Mouse (Mus musculus) myocyte (in vitro differentiated cells): ENCODE results near the gene Nckap1.

ENCODE experiments used
- CEBPB ChIP-seq: IDR thresholded peaks from 2 replicates; pipeline ENCODE4 v1.6.1; 2011; ENCODE audit warnings: mild to moderate bottlenecking, moderate library complexity; ENCODE audit not compliant: poor library complexity, insufficient read depth, severe bottlenecking
- MYOD1 ChIP-seq, 3 experiments: IDR thresholded peaks; one replicate each; pipeline ENCODE4 v1.6.1; 2011; ENCODE audit warnings: control low read depth in 2 of 3, low read depth in 2 of 3, mild to moderate bottlenecking in 2 of 3, moderate library complexity in 1 of 3; ENCODE audit not compliant: insufficient read length in 2 of 3, control insufficient read depth in 1 of 3
- POLR2A ChIP-seq: IDR thresholded peaks from one replicate; pipeline ENCODE4 v1.6.1; 2011; ENCODE audit warnings: low read depth, mild to moderate bottlenecking, control low read depth, moderate library complexity; ENCODE audit not compliant: insufficient read length
- POLR2AphosphoS2 ChIP-seq: IDR thresholded peaks from one replicate; pipeline ENCODE4 v1.6.1; 2011; ENCODE audit warnings: low read depth, control low read depth; ENCODE audit not compliant: insufficient read length
- TCF12 ChIP-seq: IDR thresholded peaks from one replicate; pipeline ENCODE4 v1.6.1; 2011; ENCODE audit warnings: mild to moderate bottlenecking, control low read depth; ENCODE audit not compliant: poor library complexity, insufficient read depth, severe bottlenecking
- USF1 ChIP-seq: IDR thresholded peaks from one replicate; pipeline ENCODE4 v1.6.1; 2011; ENCODE audit warnings: low read depth, mild to moderate bottlenecking, control low read depth, moderate library complexity

DNA sequence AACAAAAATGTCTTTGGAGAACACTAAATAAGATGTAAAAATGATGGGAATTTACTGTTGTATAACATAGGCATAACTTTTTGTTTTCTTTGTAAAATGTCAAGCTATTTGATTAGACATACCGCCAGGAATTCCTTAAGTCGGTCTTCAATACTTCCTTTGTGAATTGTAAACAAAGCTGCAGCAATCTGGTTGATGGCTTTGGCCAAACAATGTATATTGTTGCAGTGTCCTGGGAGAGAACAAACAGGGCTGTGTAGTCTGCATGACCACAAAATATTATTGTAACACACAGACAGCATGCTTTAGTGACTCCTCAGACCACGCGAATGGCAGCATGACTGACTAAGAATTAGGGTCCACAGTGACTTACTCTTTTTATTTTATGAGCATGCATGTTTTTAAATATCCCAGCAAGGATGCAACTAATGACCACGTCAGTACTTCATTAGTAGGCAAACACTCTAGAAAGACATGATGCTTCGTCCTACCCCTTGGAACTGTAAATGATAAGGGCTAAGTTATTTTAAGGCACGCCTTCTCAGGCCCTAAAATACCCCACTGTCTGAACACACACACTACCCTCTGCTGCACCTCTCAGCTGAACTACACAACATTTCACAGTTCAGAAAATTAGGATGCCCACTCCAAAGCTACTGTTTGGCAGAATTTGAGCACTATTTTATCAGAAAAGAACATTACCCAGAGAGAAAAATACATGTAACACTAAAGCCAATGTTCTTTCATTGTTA is 75.0 kb downstream of the Nckap1 start:
- TF ChIP-seq TCF12: no peak
- no peak for TF ChIP-seq POLR2A
- TF ChIP-seq CEBPB: no peak
- TF ChIP-seq USF1: no peak
- no peak for TF ChIP-seq MYOD1 (IDR thresholded peaks at IDR 0.05; ENCODE audit: control insufficient read depth in 1 of 3, insufficient read length in 2 of 3, low read depth in 2 of 3)
- TF ChIP-seq POLR2AphosphoS2: no peak
